Mouse (Mus musculus) B cell, adult 2 months (primary cell): ENCODE results near the gene Fahd1.

Experiments
- DNase-seq, 2 experiments: peaks; one replicate each; pipeline ENCODE4 v3.0.0; 2022

The Fahd1 gene

DNA sequence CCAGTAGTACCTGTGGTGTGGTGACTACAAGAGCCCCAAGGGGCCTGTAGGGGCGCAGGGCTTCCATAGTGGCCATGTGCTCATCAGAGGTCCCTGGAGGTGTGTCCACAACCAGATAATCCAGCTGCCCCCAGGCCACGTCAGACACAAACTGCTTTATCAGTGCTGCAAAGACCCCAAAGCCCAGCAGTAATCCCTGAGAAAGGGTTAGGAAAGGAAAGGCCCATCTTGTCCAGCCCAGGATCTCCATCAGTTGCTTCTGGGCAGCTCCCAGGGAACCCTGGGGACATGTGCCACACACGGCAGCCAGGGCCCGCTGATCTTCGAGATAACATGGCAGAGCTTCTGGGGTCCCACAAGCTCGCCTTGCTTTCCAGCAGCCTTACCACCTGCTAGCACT lies 34.2 kb upstream of the Fahd1 start:
- DNase-seq: no peak

DNA sequence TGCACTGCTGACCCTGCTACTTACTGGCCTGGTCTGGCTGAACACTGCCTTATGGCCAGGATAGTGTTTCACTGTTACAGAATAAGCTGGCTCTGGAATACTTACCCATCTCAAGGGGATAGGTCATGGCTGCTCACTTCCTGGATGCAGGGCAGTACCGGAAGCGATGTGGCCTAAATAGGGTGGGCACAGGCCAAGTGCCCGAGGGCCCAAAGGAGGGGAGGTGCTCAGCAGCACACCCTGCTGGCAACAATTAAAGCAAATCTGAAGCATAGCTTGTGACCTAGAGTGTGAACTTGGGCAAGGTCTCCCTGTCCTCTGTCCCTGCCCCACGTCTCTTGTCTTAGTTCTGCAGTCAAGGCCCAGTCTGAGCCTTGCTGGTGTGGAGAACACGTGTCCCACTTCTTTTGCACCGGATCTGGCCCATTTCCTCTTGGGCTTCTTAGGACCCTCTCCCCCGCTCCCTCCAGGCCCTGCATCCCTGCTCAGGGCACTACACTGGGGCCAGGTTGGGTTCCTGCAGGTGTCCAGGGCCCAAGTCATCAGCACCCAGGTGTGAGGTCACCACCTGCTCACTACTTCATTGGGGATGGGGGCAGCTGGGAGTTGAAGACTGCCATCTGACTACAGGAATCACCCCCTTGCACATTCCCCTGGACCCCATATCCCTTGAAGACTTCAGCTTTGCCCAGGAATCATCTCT lies 31.7 kb upstream of the Fahd1 start:
- peak; percentile 47 to 49 for DNase-seq

DNA sequence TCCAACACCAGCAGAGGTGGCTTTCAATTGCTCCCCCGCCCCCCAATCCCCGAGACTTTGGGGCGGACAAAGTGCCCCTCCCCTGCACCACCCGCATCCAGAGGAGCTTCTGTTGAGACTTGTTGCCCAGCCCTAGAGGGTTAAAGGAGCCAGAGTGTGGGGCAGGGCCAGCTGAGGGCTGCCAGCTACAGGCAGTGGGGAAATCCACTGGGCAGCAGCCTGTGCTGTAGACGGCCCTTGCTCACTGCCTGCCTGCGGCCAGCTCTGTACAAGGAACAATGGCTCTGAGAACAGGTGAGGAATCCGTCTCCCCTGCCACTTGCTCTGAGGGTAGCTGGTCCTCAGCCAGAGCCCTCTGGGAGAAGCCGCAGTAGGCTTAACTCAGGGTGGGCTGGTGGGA lies 28.4 kb upstream of the Fahd1 start:
- DNase-seq: no peak

DNA sequence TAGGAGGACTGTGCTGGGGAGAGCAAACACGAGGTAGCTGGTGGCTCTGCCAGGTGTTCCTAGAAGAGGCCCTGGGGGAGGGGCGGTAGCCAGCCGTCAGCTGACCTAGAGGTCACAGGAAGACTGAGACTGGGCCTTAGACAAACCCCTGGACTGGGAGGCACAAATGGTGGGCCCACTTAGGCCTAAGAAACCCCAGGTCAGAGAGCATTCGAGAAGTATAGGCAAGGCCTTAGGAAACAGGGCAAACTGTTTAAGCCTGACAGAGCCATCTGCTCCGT lies 27.9 kb upstream of the Fahd1 start:
- no peak for DNase-seq

DNA sequence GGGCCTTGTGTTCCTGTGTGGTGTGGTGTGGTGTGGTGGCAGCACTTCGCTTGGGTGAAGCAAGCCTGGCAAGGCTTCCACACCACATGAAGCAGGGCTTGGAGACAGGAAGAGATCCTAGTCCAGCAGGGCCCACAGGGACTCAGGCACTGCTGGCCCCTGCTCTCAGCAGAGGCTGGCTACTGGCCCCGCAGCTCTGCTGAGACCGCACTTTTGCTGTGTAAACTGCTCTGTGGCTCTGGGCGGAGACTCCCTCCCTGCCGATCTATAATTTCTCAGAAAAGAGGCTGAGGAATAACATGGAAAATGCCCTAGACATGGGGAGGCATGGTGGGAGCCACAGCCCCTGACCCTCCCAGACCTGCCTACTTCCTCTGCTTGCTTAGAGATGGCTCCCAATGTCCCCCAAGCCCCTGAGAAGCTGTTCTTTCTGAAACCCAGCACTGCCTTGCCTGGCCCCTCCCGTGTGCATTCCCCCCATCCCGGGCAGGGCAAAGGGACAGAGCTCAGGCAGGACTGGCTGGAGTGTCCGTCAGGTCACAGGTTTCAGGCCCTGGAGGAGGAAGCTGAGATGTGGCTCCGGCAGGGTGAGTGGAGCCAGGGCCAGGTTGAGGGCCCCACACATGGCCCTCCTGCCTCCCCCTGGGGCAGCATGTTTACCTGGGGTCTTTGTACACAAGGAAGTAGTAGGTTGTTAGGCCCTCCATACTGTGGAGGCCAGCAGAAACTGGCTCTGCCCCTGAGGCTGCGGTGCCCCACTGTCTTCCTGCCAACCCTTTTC lies 27.4 kb upstream of the Fahd1 start:
- no peak for DNase-seq

DNA sequence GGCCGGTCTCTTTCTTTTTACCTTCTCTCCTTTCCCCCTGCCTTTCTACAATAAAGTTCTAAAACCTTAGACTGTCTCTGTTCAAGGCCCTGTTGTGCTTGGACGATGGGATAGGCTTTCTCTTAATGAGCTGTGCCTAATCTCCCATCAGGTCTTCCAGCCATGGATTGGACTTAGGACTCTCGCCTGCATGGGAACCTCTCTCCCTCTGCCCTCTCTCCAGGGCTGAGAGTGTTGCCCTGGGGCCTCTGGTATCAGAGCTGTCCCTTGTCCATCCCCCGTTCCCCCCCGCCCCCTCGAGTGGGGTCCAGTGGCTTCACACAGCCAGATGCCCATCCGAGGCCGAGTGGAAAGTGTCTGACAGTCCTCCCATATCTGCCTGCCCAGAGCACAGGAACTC lies 24.8 kb upstream of the Fahd1 start:
- no peak for DNase-seq

DNA sequence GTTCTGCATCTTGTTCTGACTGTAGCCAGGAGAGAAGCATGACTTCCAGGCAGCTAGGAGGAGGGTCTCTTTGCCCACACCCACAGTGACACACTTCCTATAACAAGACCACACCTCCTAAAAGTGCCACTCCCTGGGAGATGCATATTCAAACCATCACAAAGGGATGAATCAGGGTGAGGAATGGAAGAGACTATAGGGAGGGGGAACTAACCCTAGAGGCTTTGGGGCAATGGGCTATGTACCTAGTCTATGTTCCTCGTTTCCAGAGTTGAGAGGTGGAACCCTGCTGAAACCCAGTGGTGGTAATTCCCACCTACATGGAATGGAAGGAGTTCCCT lies 24.2 kb upstream of the Fahd1 start:
- no peak for DNase-seq

DNA sequence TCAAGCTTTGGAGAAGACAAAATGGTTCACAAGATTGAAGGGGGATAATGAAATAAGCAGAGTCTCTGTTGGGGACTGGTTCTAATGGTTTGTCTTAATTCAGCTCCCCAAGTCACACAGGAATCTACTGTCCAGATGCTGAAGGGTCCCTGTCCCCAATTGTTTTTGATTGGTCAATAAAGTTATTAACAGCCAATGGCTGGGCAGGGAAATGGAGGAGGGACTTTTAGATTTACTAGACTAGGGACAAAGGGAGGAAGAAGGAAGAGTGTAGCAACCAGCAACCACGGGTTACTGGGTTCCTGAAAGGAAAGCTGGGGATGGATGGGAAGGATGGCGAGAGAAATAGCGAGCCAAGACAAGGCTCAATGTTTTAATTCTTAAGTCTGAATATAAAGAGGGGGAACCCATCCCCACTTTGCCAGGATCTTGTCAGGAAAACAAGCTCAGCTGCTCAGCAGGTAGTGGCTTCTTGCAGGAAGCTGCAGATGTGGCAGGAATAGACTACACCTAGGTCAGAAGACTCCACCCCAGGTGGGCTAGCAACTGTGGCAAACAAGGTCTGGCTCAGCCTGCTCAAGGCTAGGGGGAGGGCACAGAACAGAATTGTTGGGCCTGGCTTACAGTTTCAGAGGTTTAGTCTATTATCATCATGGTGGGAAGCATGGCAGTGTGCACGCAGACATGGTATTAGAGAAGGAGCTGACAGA lies 23.7 kb upstream of the Fahd1 start:
- no peak for DNase-seq

DNA sequence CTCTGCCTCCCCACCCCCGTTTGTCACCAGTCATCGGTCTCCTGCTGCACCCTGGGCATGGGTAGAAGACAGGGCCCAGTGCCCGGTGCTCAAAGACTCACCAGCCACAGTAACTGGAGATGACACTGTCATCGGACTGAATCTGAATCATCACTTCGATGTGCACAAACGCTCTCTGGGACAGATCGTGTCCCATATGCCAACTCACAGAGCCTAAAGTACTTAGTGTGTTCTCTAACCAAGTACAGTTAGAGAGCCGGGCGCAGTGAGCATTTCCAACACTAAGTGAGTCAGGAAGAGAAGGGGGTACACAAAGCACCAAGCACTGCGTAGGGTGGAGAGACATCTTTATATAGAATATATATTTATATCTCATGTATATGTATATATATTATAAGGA lies 17.8 kb upstream of the Fahd1 start:
- DNase-seq: no peak

DNA sequence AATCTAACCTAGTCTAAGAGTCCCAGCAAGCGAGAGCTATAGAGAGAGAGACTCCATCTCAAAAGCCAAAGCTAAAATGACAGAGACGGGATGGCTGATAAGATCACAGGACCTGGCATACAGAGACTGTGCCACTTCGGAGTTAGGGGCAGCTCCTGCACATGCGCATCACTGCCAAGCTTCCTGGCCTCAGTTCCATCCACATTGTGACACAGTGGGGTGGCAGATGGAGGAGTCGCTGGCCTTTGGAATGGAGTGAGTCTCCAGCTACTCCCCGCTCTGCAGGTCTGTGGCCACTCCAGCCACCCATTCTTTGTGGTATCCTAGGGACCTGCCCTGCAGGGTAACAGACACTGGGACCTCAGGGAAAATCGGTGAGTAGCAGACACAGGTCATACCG lies 15.6 kb upstream of the Fahd1 start, which contains the start of gene Igfals:
Gene Igfals (plus strand): TSS at position 222 of the 400 bp plus-strand sequence.
- DNase-seq: no peak

DNA sequence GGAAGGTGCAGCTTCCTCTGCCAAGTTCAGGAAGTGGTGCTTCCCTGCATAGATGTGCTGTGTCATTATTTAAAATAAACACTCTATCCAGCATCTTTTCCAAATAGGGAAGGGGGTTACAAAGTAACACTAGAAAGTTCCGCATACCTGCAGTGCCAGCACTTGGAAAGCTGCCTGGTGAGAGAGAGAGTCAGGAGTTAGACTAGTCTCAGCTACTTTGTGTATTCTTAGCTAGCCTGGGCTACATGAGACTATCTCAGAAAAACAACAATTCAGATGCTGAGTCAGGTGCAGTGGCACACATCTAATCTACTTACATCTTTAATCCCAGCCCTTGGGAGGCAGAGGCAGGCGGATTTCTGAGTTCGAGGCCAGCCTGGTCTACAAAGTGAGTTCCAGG lies 11.6 kb upstream of the Fahd1 start:
- no peak for DNase-seq

DNA sequence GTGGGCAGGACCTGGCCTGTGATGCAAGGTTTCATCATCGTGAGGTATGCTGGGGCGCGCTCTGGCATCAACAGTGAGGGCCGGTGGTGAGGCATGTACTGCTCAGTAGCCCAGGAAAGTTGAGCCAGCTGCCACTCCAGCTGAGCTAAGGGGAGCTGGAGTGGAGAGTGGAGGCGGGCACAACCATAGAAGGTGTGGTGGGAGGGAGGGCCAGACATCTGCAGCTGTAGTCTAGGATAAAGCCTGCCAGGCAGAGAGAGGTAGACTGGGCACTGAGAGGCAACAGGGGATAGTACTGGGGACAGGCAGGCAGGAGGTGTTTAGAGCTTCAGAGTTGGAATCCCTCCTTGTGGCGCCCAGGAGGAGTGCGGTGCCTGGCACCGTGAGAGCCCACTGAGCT lies 9.9 kb upstream of the Fahd1 start:
- DNase-seq: no peak

DNA sequence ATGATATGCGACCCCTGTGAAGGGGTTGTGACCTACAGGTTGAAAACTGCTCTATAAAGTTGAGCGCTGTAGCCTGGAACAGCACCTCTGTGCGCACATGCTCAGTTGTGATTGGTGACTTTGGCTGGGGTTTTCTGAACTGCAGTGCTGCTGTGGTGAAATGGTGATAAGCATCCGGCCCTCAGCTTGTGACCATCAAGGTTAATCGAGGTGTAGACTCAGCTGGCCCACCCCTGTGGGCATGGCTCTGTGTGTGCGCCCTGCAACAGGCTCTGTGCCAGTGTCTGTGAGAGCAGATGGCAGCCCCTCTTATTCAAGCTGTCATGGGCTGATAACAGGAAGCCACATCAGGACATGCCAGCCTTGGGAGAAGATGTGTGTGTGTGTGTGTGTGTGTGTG lies 8.8 kb upstream of the Fahd1 start:
- DNase-seq: no peak

DNA sequence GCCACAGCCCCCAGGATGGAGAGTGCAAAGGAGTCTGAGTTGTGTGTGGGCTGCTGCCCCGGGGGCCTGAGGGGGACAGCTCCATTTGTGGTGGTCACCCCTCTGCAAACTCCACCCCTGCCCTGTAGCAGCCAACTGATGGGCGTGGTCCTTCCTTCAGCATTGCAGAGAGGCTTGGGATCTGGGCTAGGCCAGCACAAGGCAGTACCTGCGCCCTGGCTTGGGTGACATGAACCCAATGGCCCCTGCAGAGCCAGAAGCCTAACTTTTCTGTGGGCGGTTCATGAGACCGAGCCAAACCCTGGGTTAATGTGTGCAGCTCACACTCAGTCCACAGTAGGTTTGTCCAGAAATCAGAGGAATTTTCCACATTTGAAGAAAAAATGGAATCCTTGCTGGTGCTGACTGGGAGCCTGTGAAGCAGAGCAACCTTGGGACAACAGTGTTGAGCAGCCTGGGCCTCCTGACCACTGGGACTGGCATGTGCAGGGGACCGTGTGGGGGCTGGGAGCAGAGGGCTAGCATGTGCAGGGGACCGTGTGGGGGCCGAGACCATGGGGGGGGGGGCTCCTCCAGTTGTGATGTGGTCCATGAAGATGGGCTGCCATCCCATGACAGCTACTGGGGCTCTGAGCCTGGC lies 7.8 kb upstream of the Fahd1 start:
- DNase-seq: no peak

DNA sequence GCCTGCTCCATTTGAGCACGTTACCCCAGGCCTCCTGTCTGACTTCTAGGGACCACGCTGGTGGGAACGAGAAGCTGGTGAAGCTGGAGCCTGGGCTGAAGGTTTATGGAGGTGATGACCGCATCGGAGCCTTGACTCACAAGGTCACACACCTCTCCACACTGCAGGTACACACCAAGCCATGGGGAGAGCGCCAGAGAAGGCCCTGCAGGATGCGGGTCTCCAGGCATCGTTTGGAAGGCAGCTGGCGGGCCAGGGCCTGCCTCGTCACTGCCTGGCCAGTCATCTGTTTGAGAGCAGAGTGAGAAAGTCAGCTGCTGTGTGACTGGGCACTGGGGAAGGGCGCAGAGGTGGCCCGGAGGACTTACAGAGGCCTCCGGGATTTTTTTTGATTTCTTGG lies 6.4 kb upstream of the Fahd1 start:
- no peak for DNase-seq

DNA sequence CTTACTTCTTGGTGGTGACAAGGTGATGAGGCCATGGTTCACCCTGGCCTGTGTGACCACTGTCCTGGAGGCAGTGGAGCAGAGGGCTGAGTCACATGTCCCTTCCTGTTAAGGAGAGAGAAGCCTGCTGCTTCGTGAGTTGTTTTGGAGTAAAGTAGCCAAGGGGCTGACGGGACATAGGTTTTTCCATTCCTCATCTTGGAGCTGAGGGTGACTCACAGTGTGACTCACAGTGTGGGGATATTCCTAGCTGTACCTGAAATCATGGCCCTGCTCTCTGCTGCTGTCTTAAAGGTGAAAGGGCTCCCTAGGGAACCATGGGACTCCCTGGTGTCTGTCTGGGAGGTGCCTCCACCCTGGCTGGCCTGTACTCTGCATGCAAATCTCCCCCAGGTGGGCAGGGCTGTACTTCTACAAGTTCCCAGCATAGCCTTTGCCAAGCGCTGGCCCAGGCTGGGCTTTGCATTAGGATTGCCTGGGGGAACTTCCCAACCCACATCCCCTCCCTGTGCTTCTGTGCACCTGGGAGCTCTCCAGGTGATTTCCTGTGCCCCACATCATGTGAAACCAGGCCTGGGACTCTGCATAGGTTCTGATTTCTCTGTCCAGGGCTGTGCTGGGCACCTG lies 5.8 kb upstream of the Fahd1 start:
- DNase-seq: no peak

DNA sequence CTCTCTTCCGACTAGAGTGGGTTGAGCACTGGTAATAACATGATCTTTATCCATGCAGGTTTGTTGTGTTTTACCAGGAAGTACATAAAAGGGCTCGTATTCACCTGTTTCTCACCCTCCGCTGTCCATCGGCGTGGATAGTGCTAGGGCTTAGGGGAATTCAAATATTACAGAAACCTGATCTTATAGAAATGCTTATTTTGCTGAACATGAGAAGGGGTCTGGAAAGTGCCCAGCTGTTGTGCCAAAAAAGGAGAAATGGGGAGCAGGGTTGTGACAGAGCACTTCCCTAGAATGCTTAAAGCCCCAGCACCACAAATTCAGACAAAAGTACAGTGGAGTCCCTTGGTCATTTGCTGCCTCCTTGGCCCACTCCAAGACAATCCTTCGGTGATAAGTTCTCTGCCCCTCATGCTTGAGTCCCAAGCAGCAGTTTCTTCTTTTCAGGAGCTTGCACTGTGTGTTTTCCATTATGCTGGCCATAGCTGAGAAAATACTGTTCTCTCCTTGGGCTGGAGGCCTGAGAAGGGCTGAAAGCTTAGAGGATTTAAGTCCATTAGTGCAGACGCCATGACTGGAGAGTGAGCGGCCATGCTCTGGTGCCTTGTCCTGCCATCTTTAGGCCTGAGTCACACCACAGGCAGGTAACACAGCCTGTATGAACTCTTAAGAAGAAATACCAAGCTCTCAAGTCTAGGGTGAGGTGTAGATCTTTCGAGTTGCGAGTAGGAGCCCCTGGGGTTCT lies 1.4 kb upstream of the Fahd1 start:
- DNase-seq: no peak

DNA sequence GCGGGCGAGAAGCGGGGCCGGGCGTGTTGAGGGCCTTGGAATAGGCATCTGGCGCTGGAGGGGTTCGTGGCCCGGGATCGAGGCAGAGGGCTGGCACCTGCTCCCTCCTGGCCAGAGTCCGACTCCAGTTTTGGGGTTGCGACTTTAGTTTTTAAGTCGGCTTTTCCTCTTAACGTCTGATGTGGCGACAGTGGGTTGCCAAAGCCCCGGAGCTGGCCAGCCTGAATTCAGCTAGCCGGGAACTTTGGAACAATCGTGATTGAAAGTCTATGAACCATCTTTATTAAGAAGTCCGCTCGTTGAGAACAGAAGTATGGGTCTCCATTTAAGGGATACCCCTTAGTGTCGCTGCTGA lies 586 bp upstream of the Fahd1 start:
- DNase-seq: no peak

DNA sequence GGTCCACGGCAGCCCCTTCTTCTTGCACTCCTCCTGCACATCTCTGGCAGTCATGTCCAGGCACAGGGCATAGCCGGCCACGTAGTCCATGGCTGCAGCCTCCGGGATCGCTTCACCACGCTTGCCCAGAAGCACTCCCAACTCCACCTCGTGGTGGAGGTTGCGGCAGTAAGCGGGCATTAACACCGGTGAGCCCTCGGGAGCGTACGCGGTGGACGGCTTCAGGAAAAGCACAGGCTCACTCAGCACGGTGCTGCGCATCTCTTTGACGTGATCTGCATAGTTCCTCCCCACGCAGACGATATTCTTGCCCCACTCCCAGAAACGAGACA lies 465 bp downstream of the Fahd1 start:
- no peak for DNase-seq

DNA sequence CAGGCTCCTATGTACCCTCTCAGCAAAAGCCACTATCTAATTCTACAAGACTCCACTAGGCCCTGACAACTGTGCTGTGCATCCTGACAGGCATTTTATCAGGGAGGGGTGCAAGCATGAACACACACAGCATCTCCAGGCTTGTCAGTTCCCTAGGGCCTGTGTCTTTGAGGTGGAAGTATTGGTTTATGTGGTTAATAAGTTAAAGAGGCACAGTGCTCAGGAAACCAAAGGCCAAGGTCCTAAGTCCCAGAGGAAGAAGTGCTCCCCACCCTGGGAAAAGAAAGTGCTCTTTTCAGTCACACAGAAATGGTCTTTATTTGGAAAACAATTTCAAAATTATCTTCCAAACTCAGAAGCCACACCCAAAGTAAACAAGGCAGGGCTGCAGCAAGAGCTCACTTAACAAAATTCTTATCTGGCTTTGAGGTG lies 1.5 kb downstream of the Fahd1 start:
- DNase-seq: no peak

DNA sequence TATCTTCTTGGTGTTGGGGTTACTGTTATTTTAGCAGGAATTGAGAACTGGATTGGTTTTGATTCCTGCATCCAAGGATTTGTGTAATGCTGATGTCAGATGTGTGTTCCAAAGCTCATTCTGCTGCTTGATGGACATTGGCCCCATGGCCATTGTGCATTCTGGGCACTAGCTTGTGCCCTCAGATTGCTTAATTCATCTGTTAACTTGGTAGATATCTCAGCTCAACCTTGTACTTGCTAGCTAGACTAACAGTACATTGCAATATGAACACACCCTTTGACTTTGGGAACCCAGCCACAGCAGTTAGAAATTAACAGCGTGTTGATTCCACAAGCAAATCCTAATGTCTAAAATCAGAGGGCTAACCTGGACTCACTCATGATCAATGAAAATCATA lies 2.8 kb downstream of the Fahd1 start:
- no peak for DNase-seq

DNA sequence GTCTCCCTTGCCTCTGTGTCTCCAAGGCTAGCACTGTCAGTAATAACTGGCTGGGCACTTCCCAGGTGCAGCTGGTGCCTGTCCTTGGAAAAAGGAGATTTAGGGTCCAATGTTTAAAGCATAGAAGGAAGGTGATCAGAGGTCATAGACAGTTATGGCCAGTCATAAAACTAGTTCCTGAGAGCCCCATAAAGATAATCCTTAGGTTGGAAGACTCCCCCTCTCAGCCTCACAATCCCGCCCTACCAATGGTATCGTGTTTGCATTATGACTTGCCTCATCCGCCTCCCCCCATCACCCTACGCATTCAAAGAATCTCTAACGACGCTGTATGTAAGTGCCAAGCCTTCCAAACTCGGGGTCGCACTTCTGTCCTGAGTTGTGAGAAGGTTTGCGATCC lies 5.6 kb downstream of the Fahd1 start:
- DNase-seq: no peak

DNA sequence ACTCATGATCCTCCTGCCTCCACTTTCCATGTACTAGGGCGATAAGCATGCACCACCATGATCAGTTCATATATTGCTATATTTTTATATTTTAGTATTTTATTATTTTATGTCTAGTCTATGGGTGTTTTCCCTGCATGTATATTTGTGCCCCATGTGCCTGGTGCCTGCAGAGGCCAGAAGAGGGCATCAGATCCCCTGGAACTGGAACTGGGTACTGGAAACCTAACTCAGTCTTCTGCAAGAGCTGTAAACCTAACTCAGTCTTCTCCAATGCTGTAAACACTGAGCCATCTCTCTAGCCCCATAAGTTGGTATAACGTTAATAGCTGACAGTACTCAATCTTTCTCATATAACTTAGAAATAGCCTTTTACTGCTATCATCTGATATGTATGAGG lies 7.5 kb downstream of the Fahd1 start:
- DNase-seq: no peak
